Mouse (Mus musculus): Measurements from ENCODE around the gene Dnlz.

Gene Dnlz

DNA sequence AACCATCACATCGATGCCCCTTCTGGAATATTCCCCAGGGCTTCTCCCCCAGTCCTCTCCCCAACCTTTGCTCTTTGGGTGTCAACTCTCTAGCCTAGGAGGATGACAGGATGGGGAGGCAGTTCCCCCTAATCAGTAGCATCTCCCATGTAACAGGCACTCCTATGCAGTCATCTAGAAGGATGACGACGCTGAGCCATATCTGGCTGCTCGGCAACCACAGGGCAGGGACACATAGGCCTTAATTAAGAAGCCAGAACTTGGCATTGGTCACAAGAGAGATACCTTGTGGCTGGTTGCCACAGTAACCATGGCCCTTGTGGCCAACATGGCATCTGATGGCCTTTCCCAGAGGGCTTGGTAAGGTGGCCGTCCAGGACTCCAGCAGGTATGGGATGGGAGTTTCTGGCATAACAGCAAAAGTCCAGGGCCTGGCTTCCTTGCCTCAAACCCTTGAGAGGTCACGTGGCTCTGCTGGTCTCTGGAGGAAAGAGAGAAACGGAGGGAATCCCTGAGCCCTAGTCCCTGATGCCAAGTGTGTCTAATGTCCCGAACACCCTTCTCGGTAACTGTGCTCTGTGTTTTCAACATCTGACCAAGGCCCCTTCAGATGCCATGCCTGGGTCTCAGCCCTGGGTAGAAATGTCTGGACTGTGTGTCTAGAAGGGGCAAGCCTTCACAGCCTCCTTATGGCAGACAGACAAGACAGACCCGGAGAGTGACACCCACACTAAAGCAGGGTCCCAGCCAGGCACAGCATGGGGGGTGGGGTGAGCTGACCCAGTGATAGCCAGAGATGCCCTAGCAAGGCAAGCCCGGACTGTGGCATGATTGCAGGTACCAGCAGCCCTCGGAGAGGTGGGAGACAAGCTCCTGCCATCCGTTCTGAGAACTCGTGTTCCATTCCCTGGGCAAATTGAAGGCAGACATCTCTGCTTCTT, 31.4 kb downstream of the Dnlz start:
- DNase-seq (ENCODE audit: low read depth, low spot score), result no peak

DNA sequence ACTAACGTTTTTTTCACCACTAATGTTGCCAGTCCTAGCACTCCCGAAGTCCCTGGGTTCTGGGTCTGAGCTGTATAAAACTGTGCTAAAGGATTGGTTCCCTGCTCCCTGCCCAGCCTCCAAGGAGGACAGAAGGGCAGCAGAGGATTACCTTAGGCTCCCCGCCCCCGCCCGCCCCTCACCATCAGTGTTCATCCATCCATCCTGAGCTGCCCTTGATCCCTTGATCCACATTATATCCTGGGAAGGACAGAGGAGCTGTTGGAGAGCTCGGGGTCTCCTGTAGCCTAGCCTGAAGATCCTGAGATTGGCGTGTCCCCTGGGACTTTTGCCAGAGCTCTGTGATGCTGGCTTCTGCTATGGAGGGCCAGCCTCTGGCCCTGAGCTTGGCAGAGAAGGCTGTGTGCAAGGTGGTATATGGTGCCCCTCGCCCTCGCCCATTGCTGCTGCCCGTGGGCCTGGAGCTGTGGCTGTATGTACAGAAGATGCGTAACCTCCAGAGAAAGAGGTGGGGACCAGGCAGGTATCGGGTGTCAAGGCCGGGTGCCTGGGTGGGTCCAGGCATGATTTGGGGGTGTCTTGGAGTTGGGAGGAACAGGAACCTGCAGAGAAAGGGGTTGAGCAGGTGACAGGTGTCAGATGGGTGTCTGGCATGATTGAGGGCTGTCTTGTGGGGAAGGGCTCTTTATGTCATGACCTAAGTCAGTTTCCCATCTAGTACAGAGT, 32.2 kb downstream of the Dnlz start:
- DNase-seq (ENCODE audit: low read depth, low spot score), result no peak

DNA sequence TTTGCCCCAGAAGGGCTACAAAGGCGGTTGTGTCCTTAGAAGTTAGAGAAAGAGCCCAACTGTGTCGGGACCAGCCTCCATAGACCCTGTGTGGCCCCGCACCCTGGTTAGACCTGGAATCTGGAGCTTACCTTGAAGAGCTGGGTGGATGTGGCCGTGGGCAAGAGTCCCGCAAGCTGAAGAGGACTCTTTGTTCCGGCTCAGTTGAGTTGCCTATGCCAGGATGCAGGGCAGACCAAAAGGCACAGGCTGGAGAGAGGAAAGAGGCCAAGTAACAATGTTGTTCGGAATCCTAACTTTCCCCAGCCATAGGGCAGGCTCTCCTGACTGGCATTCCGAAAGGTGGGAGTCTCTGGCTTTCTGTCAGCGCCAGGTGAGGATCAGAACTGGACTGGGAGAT, 32.8 kb downstream of the Dnlz start:
- DNase-seq (ENCODE audit: low read depth, low spot score), result no peak

DNA sequence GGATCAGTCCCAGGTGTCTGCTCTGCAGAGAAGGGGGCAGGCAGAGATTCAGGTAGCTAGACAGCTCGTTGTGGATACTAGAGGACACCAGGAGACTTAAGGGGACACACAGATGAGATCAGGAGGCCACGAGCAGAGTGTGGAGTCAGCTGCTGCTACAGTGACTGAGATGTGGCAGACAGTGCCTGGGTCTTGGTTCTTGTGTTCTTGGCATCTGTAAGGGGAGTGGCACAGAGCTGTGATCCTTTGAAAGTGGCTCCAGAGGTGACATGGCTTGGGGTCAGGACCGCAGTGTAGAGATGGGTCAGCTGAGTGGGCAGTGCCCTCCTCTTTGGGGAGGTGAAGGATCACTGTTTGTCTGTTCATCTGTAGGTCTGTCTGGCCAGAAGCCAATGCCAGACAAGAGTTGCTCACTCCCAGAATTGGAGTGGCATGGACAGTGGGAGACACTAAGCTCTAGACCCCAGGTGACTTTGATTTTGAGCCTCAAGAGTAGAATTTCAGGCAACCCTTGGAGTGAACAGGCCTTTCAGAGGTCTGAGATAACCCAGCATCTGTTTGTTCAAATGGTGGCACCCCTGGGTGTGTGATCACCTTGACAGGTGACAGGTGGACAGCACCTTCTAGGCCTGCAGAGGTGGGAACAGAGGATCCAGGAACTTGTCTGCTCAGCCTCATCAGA, 33.8 kb downstream of the Dnlz start:
- DNase-seq (ENCODE audit: low read depth, low spot score), result no peak

DNA sequence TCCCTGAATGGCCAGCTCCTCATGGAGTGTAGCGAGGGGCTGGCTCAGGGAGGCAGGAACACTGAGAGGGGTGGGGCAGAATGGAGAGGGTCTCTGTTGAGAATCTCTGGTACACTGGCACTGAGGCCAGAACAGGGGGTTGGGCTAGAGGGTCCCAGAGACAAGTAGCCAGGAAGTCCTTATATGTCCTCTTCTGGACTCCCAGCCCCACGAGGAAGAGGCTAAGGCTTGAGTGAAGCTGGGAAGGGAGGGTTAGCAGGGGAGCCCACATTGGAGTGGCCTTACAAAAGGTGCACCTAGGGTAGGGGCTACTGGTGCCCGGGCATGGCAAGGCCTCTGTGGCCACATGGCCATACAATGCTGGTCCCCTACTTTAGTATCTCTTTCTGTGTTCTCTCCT, 34.5 kb downstream of the Dnlz start:
- DNase-seq (ENCODE audit: low read depth, low spot score), result no peak

DNA sequence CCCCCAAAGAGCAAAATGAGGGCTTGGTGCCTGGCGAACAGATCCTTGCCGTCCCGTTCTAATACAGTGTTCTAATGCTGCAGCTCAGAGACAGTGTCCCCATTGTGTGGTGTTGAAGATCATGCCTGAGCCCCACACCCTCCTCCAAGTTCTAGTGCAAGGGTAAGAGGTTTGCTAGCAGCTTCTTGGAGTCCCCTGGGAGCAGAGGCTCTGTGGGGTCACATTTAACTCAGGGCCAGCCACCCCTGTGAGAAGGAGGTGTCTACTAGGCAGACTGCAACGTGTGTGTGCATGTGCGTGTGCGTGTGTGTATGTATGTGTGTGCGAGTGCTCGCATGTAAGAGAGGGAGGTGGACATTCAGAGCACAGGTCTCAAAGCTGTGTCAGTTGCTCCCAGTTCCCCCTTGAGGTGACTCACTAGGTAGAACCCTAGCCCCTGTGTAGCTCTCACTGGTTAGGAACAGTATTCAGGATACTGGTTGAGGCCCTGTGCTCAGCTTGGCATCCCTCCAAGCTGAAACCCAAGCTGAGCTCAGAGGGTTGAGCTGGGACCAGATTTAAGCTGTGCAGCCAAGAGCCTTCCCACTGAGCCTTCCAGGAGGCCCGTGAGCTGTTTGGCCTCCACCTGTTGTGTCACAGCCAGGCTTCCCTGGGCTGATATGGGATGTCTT, 35.2 kb downstream of the Dnlz start:
- no peak for DNase-seq (ENCODE audit: low read depth, low spot score)

DNA sequence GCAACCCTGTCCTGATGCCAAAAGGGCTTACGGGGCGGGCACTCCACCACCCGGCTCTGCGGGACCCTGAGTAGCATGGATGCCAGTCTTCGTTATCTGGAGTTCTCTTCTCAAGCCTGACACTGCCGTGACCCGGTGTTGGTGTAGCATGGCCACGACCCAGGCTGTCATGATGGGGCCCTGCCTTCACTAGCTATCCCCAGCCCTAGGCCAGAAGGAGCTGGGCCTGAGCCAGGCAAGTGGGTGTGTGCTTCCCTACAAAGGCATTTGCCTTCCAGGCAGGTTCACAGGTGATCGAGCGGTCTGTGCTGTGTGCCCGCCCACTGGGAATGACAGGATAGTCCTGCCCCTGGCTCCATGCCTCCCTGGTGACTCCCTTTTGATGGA, 36.0 kb downstream of the Dnlz start:
- DNase-seq (ENCODE audit: low read depth, low spot score), result peak; percentile 43

DNA sequence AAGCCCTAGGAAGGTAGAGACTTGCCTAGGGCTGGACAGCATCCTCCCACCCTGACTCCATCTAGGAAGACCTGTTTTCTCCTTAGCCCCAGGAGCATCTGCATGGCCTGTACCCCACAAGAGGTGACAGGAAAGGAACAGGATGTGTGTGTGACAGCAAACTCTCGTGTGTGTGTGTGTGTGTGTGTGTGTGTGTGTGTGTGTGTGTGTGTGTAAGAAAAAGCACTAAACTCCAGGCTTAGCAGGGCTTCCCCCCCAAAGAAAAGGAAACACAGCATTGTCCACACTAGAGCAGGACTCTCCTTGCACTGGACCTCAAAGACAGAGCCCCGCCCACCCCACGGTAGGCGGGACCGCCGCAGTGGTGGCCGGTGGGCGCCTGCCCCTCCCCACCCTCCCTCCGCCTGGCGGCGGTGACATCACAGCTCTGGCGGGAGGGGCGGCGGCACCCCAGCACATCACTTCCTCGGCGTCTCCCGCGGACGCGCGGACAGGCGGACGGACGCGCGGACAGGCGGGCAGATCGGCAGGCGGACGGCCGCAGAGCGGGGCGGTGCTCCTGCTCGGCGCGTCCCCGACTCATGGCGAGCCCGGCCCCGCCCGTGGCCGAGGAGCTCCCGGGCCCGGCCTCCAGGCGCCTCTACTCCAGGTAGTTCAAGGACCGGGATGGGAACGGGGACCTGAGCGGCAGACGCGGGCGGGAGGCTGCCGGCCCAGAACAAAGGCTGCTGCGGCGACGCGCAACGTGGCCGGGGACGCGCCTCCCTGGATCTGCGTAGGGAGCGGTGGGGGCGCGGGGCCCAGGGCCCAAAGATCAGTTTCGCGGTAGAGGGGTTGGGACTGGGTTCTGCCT, 36.6 kb downstream of the Dnlz start, which contains the start of gene Gpsm1:
Gene Gpsm1, plus strand, starts transcription at position 444 of the 853 bp plus-strand sequence.
- peak; percentile 91 for DNase-seq (ENCODE audit: low read depth, low spot score)

DNA sequence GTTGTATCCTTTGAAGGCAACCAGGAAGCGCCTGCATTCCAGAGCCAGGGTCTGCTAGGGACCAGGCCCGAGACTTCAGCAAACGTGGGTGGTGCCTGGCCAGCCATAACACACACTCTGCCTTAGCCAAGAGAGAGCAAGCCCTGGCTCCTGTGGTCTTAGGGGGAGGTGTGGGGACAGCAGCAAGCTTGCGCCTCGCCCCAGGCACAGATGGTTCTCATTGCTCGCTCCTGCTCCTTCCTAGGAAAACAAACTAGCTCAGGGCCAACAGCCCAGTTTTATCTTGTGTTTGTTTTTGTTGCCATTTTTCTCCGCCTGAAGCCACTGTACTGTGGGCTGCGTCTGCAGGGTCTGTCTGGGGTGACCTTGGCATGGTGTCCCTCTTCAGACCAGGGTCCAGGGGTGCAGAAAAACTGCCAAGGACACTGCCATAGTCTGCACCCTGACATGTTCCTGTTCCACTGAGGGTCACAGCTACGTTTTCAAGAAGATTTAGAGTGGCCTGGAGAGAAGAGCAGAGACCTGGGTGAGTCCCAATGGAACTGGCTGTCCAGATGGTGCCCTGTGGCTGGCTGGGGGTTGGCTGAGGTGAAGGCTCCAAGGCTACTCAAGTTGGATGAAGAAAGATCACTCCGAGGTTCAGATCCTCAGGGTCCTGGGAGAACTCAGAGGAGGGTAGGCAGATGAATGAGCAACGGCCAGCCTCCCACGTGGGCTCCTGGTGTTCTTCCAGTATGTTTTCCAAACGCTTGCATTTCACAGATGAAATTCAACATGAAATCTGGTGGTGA, 37.4 kb downstream of the Dnlz start:
- DNase-seq (ENCODE audit: low read depth, low spot score), result peak; percentile 70

DNA sequence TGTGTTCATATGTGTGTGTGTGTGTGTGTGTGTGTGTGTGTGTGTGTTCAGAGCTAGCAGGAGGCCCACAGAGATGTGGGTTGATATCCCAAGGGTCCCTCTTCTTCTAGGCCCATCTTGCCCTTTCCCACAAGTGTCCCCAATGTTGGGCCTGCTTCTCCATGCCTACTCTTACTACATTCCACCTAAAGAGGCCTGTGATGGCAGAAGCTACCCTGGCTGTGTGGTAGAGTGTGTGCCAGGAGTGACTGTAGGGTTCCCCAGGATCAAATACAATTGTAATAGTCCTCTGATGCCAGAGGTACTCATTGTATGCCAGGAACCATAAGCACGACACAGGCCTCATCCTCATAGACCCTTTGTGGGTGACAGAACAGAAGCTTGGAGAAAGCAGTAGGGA, 38.5 kb downstream of the Dnlz start:
- DNase-seq (ENCODE audit: low read depth, low spot score), result no peak

DNA sequence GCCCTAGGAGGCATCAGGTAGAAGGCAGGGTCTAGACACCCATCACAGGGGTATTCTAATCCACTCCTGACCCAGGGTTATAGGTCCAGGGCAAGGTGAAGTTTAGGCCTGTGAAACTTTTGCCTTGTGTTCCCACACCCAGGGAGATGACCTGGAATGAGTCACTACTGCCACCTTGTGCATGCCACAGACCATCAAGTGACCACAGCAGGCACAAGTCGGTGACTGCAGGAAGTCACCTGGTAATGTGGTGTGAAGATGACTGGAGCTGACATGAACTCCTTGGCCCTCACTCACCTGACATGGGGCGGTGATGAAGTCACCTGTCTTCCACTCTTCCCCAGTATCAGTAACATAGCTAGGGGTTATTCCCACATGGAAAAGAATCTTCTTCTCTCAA, 39.1 kb downstream of the Dnlz start:
- DNase-seq (ENCODE audit: low read depth, low spot score), result no peak

DNA sequence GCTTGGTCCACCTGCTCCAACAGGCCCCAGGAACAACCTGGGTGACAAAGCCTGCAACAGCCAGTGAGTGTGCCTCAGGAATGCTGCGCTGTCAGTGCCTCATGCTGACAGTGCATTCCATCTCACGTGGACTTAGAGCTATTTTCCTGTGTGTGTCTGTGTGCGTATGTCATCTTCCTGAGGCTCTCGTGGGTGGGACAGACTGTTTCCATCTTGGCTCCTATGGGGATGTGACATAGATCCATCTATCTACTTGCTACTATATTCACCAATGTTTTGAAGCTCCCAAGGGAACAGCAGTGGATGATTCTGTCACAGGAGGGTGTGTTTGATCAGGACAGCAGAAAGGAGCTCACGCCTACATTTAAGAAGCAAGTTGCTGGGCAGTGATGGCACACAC, 40.0 kb downstream of the Dnlz start:
- no peak for DNase-seq (ENCODE audit: low read depth, low spot score)

DNA sequence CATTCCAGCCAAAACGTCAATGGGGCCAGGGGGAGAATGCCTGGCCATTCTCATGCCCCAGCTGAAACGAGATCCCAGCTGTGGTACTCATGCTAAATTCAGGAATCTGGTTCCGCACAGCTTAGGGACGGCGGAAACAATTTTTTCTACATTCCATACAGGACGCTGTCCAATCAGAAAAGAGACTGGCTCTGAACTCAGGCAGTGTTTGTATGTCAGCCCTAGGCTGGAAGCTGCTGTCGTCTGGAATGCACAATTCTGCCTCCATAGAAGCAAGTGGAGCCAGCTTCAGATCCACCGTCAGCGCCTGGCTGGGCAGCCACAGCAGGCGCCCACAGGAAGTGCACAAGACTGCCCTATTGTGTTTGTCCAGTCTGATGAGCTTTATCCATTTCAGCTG, 42.2 kb downstream of the Dnlz start:
- peak; percentile 89 for DNase-seq (ENCODE audit: low read depth, low spot score)

DNA sequence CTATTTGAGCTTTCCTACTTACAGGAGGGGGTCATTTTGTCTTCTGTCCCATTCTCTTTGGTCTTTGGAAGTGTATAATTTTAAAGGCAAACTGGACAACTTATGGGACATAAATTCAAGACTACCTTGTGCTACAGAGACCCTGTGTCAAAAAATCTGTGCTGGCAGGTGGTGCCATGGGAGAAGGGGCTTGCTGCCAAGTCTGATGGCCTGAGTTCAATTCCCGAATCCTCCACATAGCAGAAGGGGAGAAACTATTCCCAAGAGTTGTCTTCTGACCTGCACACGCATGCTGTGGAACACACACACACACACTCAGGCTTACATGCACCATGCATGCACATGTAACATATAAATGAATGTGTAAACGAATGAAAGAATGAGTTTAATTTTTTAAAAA, 45.2 kb downstream of the Dnlz start:
- DNase-seq (ENCODE audit: low read depth, low spot score), result no peak

DNA sequence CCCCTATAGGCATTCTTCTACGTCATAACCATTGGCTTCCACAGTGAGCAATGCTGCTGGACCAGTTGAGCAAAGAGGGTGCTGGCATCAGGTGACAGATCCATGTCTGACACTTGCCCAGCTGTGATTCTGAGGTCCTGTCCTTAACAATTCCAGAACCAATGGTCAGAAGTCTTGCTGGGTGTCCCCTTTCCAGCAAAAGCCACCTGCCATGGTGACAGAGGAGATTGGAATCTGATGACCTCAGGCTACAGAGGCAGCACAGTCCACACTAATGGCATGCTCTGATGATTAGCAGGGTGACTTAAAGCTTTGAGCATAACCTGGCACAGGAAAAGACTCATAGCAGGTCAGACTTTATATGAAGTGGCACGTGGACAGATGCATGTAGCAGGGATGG, 46.4 kb downstream of the Dnlz start:
- DNase-seq (ENCODE audit: low read depth, low spot score), result no peak

DNA sequence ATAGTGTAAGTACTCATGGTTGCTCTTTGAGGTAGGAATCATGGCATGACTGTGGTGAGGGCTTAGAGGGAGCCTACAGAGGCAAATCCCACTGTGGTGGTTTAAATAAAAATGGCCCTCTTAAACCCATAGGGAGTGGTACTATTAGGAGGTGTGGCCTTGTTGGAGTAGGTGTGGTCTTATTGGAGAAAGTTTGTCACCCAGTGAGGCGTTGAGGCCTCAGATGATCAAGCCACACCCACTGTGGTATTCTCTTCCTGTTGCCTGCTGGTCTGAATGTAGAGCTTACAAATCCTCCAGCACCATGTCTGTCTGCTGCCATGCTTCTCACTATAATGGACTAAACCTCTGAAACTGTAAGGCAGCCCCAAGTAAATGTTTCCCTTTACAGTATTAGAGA, 47.2 kb downstream of the Dnlz start:
- no peak for DNase-seq (ENCODE audit: low read depth, low spot score)

DNA sequence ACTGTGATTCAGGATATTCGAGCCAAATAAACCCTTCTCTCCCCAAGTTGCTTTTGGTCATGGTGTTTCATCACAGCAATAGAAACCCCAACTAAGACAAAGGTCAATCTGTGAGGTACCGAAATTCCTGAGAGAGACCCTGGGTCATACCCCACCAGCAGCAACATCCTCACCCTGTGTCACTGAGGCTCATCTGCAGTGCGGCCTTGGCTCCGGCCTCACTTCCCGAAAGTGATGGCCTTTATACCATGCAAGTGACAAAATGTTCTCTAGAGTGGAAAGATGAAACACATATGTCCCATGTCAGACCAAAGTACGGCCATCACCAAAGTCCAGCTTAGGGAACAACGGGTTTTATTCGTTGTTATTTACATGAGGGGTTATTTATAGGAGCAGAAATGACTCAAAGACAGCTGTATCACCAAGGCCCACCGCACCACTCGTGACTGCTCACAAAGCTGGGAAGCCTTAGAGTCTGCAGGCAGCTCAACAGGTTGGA, 49.9 kb downstream of the Dnlz start:
- no peak for DNase-seq (ENCODE audit: low read depth, low spot score)

DNA sequence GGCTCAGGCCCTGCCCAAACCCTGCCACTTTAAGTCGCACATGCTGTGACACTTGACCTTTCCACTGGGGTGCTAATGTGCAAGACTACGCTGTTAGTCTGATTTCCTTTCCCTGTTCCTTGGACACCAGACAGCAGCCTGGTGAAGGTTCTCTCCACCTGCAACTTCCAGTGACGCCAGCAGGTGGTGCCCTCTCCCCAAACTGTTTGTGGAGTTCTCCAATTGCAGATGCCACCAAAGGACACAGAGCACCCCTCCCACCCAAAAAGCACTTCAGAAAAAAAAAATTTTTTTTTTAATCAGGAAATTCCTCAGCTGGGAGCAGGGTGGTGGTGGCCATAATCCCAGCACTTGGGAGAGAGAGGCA, 51.1 kb downstream of the Dnlz start:
- DNase-seq (ENCODE audit: low read depth, low spot score), result peak; percentile 82

DNA sequence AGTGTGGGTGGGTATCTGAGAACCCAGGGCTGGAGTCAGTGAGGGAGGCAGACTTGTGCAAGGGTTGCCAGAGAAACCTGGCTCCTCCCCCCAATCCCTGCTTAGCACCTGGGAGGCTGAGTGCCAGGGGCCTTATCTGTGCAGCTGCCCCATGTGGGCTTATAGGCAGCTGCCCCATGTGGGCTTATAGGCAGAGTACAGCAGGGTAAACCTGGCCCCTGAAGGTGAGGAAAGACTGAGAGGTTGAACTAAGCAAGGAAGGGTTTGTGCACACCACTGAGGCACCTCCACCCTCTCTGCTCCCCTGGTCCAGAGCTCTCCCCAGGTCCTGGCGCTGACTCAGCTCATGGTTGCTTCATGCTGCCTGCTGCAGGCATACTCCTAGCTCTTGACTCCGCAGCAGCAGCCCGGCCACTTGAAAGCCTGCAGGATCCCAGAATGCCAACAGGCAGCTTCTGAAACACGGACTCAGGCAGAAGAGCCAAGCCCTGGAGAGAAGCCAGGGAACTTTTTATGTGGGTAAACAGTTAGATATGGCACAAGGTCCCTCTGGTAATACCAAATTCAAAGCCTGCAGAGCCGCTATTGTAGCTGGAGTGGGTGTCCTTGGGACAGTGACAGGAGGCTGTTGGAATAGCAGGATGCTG, 51.6 kb downstream of the Dnlz start:
- no peak for DNase-seq (ENCODE audit: low read depth, low spot score)
